Mouse (Mus musculus) adrenal gland, postnatal 4 days (tissue): Measurements from ENCODE around the gene Rras. TPM values are rescaled to one million over a fixed set of nuclear protein-coding genes. Genes with fewer than 3 reads are reported as not detected.

Experiments used
- DNase-seq, 2 experiments: peaks; one replicate each; pipeline ENCODE4 v3.0.0; 2021 to 2022; ENCODE audit warnings: low spot score in 2 of 2, mixed read lengths in 2 of 2
- total RNA-seq, 2 experiments: library from RNA; stranded (reverse); gene quantifications; 2 replicates each; pipeline ENCODE4 v1.2.3; 2021

The Rras gene
- total RNA-seq, 2 experiments from 2014 or later, result 58.9 to 59.7 TPM

- DNase-seq, result no peak
These were observed 6.8 kb downstream of the Rras start for GRCm38 (mm10) chr7:45024281-45025248.

DNA sequence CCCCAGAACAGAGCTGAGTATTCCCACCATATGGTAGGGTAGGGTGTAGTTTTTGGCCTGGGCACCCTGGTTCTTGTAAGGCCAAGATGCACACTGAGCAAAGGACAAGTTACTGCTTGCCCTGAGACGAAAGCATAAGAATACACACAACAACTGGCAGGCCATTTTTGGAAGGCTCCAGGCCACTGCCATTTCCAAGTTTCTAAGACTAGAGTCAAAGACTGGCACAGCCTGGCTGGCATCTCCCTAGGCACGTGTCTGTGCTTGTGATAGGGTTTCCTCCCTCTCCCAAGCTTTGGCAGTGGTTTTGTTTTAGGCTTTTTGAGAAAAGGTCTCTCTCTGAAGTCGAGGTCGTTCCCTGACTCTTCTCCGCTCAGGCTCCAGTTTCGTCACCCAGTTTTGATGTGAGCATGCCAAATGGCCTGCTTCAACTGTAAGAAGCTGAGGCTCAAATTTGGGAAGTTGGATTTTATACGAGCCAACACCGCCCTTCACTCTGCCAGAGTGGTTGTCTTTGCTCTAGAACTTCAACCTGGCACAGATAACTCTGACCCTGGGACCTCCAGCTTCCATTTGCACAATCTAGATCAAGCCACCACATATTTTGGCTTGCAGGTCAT is 8.0 kb downstream of the Rras start:
- no peak for DNase-seq

GRCm38 (mm10) chr7:45026256-45026655 is 8.5 kb downstream of the Rras start:
- DNase-seq, result no peak

DNA sequence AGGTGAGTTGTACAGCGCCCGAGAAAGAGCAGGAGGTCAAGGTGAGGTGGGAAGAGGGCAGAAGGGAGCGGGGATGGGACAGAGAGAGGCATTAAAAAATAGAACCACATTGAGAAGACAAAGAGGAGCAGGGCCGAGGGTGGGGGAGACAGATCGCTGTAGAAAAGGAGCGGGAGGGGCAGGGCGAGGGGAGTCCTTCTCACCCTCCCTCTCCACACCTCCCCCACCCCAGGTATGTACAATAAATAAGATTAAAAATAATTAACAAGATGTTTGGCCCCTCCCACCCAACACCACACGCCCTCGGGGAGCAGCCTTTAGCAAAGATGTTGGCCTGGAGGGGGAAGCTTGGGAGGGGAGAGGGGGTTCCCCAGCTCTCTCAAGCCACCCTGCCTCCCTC is 10.0 kb downstream of the Rras start:
- DNase-seq, result no peak

GRCm38 (mm10) chr7:45028351-45028750 is 10.6 kb downstream of the Rras start:
- DNase-seq, result no peak

- no peak for DNase-seq
These were observed 12.2 kb downstream of the Rras start for GRCm38 (mm10) chr7:45029995-45030394.

- no peak for DNase-seq
These were observed 13.1 kb downstream of the Rras start for GRCm38 (mm10) chr7:45030857-45031256.

- no peak for DNase-seq
These were observed 16.1 kb downstream of the Rras start for GRCm38 (mm10) chr7:45033722-45034359.

- no peak for DNase-seq
These were observed 17.9 kb downstream of the Rras start for GRCm38 (mm10) chr7:45035631-45036030.

- no peak for DNase-seq
These were observed 18.9 kb downstream of the Rras start for GRCm38 (mm10) chr7:45036702-45037101.

DNA sequence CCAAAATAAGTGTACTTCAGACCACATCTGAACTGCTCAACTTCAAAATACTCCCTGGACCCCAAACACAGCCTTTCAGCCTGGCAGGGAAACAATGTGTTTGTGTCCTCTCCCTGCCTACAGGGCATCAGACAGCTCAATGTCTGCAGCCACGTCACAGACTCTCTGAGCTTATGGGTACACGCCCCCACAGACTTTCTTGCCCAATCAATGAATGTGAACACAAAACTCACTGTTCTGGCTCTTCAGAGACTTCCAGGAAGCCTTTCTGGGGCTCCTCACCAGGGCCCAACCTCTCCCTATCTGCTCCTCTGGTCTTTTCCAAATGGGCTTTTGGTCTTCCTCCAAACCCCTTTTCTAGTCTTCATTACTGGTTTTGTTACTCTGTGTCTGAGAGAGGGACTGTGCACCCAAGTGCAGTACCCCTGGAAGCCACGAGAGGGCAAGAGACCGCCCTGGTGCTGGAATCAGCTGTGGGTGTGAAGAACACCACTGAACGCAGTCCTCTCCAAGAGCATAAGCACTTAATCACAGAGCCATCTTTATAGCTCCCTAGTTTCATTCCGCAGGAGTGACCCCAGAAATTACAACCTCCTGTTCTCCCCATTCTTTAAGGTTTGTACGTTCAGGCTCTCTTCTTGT is 20.1 kb downstream of the Rras start:
- no peak for DNase-seq

DNA sequence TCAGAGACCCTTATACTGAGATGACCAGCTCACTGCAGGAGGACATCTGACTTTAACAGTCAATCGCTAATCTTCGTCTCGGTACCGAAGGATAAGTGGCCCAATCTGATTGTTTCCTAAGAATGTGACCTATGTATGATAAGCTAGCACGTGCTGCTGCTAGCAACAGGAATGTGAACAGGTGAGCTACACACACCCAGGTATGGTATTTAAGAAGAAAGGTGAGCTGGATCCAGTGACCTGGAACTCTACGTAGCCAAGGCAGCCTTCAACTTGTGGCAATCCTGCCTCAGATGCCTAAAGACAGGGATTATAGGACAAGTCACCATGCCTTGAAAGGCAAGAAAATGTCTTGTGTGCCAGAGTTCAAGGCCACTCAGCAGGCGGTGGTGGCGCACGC is 20.6 kb downstream of the Rras start:
- DNase-seq, result no peak

- no peak for DNase-seq
These were observed 23.1 kb downstream of the Rras start for GRCm38 (mm10) chr7:45040851-45041250.

- no peak for DNase-seq
These were observed 25.5 kb downstream of the Rras start for GRCm38 (mm10) chr7:45043307-45043706.

DNA sequence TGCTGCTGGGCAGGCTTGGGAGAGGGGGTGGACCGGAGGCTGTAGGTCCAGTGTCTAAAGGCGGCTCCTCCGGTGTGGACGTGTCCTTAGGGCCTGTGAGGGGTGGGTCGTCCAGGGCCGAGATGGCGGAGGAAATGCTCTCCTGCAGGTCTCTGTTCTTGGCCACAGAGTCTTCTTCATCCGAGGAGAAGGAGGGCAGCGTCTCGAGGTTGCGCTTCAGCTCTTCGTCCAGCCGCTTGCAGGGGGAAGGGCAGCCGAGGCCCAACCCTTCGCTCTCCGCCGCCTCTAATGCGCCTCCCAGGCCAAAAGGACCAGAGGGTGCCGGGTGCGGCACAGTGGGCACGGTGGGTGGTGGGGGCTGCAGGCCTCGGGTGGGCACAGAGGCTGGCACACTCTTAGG is 28.0 kb downstream of the Rras start:
- no peak for DNase-seq

- DNase-seq, result no peak
These were observed 29.1 kb downstream of the Rras start for GRCm38 (mm10) chr7:45046853-45047350.

- no peak for DNase-seq
These were observed 29.7 kb downstream of the Rras start for GRCm38 (mm10) chr7:45047491-45047890.

DNA sequence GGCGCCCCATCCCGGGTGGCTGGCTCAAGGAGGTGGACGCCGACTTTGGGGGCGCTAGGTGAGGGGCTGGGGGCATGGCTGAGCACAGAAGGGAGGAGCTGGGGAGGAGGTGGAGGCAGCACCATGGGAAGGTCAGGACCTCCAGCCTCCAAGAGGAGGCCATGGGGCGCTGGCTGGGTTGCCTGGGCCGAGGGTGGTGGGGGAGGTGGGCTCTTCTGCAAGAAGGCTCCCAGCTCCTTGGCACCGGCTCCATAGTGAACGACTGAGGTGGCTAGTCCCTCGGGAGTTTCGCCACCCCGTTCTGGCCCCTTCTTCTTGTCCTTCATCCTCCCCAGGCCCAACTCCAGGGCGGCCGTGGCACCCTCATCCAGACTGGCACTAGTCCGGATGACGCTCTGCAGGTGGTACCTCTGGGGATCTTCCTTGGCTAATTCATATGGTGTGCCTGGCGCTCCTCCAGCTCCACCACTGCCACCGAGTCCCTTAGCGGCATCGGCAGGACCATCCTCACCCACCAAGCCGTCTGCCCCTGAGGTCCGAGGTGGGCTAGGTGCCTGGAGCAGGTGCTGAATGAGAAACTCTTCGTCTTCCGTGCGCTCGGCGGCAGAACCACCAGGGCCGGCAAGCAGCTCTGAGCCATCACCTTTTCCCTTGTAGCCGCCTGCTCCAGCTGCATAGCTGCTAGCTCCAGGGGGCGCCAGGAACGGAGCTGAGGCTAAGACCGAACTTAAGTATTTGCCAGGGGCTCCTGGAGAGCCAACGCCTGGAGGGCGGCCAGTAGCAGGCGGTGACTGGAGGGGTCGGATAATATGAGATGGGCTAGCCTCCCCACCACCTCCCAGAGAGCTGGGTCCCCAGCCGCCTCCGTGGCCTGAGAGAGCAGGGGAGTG is 30.5 kb downstream of the Rras start:
- no peak for DNase-seq

DNA sequence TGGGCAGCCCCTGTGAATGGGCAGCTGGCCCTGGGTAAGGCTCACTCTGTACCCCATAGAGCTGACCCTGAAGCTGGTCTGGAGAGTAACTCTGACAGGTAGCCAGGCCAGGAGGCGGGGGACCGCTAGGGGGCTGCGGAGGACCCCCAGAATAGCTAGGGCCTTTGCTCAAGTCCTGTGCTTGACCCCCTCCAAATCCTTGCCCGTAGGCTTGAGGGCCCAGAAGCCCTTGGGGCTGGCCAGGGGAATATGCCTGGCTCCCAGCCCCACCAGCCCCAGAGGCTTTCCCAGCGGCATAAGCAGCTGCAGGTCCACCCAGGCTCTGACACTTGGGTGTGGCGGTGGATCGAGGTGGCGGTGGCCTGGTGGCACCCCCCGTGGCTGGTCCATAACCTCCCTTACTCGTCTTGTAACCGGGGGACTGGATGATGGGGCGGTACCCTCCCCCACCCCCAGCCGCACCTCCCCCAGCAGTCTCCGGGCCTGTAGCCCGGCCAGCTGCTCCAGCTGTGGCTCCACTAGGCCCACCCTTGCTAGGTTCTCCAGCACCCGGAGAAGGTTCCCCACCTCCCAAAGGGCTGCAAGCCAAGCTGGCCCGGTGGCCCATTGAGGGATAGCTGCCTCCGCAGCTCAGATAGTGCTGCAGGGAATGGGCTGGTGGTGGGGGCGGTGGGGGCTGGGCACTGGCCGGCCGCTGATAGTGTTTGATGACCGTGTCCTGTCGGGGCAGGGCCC is 31.3 kb downstream of the Rras start:
- no peak for DNase-seq
